Mouse (Mus musculus): Measurements from ENCODE around the gene Sh3bp5. TPM values are rescaled to one million over a fixed set of nuclear protein-coding genes. Genes with fewer than 3 reads are reported as not detected.

The Sh3bp5 gene
- polyA plus RNA-seq, 1 experiment from 2014 or later: 13.8 TPM

DNA sequence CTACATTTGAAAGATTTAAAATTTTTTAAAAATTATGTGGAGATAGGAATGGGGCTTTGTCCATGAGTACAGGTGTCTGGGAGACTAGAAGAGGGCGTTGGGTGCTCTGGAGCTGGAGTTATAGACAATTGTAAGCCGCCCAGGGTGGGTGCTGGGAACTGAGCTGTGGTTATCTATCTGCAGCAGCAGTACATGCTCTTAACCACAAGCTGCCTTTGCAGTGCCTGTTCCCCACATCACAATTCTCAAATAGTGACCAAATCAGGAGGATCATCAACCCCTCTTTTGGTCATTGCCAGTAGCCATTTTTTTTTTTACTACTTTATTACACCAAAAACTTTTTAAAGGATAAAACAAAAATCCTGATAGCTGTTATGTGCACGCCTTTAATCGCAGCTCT is 71.3 kb downstream of the Sh3bp5 start:
- no peak overlapping the region for H3K4me3 ChIP-seq
- H3K27ac ChIP-seq: no peak overlapping the region
- H3K4me2 ChIP-seq: no peak overlapping the region
- H3K4me1 ChIP-seq: peaks cover 10% of the 10 kb centered on the region; the same call in 1 of the 2 replicates
- H3K36me3 ChIP-seq: peaks cover 76% of the 10 kb centered on the region
- 45% methylated on average over 4 of the region's 4 CpGs for WGBS (ENCODE audit: insufficient replicate concordance)
- H3K9me3 ChIP-seq (replicated peaks): no peaks in the 10 kb centered on the region
- peak; percentile 83 for ATAC-seq
- no peaks in the 10 kb centered on the region for H3K27me3 ChIP-seq (replicated peaks)
- H3K9ac ChIP-seq: no peak overlapping the region

- Histone ChIP-seq H3K4me3 (no peak overlapping the region), H3K27me3 (replicated peaks) (no peaks in the 10 kb centered on the region), H3K9ac (no peak overlapping the region), H3K4me2 (no peak overlapping the region), H3K4me1 (peaks cover 10% of the 10 kb centered on the region; the same call in 1 of the 2 replicates), H3K36me3 (peaks cover 68% of the 10 kb centered on the region), H3K9me3 (replicated peaks) (no peaks in the 10 kb centered on the region), H3K27ac (no peak overlapping the region)
- 82% methylated on average over 2 of the region's 2 CpGs for WGBS (ENCODE audit: insufficient replicate concordance)
- ATAC-seq: no peak
These were observed 73.6 kb downstream of the Sh3bp5 start for GRCm38 (mm10) chr14:31362236-31362635.

DNA sequence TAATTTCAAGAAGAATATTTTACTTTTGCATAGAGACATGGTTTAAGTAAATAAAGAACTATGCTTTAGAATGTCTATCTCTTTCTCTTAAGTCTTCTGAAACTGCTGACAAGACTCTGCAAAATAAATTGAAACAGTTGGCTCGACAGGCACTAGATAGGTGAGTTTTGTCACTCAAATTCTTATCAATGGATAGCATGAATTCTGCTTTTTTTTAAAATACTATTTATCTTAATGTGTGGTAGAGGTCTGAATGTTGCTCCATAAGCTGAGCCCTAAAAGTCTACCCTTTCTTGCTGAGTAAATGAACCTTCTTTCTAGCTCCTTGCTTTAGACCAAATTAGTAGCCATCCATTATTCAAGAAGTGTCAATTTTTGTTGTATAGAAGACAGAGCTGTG is 90.5 kb downstream of the Sh3bp5 start:
- no peak overlapping the region for H3K4me3 ChIP-seq
- no peak overlapping the region for H3K27ac ChIP-seq
- ATAC-seq: peak; percentile 64
- WGBS (ENCODE audit: insufficient replicate concordance): 19% methylated on average over 1 of the region's 1 CpGs
- no peak overlapping the region for H3K9ac ChIP-seq
- H3K9me3 ChIP-seq (replicated peaks): no peaks in the 10 kb centered on the region
- peaks cover 67% of the 10 kb centered on the region for H3K36me3 ChIP-seq
- H3K4me2 ChIP-seq: no peak overlapping the region
- peaks cover 26% of the 10 kb centered on the region for H3K4me1 ChIP-seq
- H3K27me3 ChIP-seq (replicated peaks): no peaks in the 10 kb centered on the region

DNA sequence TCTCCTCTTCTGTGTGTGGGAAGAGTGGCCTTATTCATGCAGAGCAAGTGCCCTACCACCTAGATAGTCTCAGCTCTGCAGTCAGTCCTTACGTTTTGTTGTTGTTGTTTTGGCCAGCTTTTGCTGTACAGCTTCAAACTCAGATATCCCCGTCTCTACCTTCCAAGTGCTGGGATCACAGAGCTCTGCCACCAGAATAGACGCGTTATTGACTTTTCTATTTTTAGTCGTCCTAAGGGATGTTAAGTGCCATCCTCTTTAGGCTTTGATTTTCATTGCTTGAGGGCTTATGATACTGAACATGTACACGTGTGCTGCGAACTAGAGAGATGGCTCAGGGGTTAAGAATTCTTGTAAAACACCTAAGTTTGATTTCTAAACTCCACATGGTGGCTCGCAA is 92.6 kb downstream of the Sh3bp5 start:
- 83% methylated on average over 8 of the region's 8 CpGs for WGBS (ENCODE audit: insufficient replicate concordance)
- Histone ChIP-seq H3K27ac (no peak overlapping the region), H3K9me3 (replicated peaks) (no peaks in the 10 kb centered on the region), H3K27me3 (replicated peaks) (no peaks in the 10 kb centered on the region), H3K9ac (no peak overlapping the region), H3K4me1 (peaks cover 35% of the 10 kb centered on the region), H3K4me3 (no peak overlapping the region), H3K4me2 (no peak overlapping the region), H3K36me3 (peaks cover 49% of the 10 kb centered on the region)
- ATAC-seq: no peak

DNA sequence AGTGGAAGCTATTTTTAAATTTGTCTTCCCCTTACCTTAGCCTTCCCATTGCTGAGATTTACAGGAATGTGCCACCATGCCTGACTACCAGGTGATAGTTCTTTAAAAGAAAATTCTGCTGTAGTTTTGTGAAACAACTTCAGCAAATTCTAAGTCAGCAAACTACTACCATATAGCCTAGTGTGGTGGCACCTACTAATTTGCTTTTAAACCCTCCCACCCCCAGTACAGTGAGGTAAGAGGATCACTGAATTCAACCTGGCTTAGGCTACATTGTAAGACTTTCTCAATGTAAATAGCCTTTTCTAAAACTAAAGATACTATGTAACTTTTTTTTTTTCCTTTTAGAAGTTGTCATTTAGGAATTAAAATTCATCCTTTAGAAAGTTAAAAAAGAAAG is 97.9 kb downstream of the Sh3bp5 start:
- Histone ChIP-seq H3K4me2 (peak overlapping the region; percentile 73), H3K27me3 (replicated peaks) (no peaks in the 10 kb centered on the region), H3K4me1 (peaks cover 31% of the 10 kb centered on the region), H3K9ac (peak overlapping the region; percentile 93), H3K36me3 (peaks cover 19% of the 10 kb centered on the region), H3K27ac (no peak overlapping the region), H3K4me3 (peak overlapping the region; percentile 87), H3K9me3 (replicated peaks) (no peaks in the 10 kb centered on the region)
- no peak for ATAC-seq

DNA sequence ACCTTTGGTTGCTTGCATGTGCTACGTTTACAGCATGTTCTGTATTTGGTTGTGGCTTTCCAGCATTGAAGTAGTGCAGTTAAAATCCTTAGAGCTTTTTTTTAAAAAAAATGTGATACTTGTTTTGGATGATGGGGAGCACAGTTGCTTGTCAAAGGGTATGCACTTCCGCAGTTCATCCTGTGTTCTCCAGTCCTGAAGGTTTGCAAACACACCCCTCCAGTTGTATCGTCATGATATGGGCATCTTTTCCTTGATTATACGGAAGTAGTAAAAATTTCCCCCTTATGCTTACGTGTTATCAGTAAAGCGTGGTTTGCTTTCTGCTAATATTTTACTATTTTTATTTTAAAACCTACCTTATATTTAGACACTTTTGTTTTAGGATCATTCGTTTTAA is 98.5 kb downstream of the Sh3bp5 start:
- H3K27ac ChIP-seq: peak overlapping the region; percentile 96
- WGBS (ENCODE audit: insufficient replicate concordance): 14% methylated on average over 7 of the region's 7 CpGs

GRCm38 (mm10) chr14:31336369-31337155 is 99.3 kb downstream of the Sh3bp5 start, which contains the start of gene Capn7:
TSS of gene Capn7 (plus strand) at chr14:31336638.
- peak within 1 kb of the TSS; percentile 87 for H3K4me3 ChIP-seq
- H3K9ac ChIP-seq: peak within 1 kb of the TSS; percentile 93
- under 1% methylated on average over 78 of the region's 78 CpGs for WGBS (ENCODE audit: insufficient replicate concordance)
- H3K4me1 ChIP-seq: peaks cover 28% of the 10 kb centered on the region
- peak; percentile 96 for ATAC-seq
- peak within 1 kb of the TSS; percentile 96 for H3K27ac ChIP-seq
- peak within 1 kb of the TSS; percentile 73 for H3K4me2 ChIP-seq
- H3K9me3 ChIP-seq (replicated peaks): no peaks in the 10 kb centered on the region
- no peaks in the 10 kb centered on the region for H3K27me3 ChIP-seq (replicated peaks)
- H3K36me3 ChIP-seq: peaks cover 9% of the 10 kb centered on the region

More for the DNA sequence above, 98.5 kb downstream of the Sh3bp5 start:
- no peak for ATAC-seq
- Histone ChIP-seq H3K9ac (peak overlapping the region; percentile 93), H3K9me3 (replicated peaks) (no peaks in the 10 kb centered on the region), H3K36me3 (peaks cover 15% of the 10 kb centered on the region), H3K4me2 (peak overlapping the region; percentile 73), H3K4me3 (peak overlapping the region; percentile 87), H3K4me1 (peaks cover 30% of the 10 kb centered on the region), H3K27me3 (replicated peaks) (no peaks in the 10 kb centered on the region)

GRCm38 (mm10) chr14:31335765-31336164 is 100.1 kb downstream of the Sh3bp5 start:
- Histone ChIP-seq H3K27ac (0 out of 2 replicates have a peak overlapping the region, but pooled peaks have one; percentile 42), H3K9me3 (replicated peaks) (no peaks in the 10 kb centered on the region), H3K4me3 (peak overlapping the region; percentile 87), H3K9ac (peak overlapping the region; percentile 57), H3K4me1 (peaks cover 28% of the 10 kb centered on the region), H3K36me3 (peaks cover 3% of the 10 kb centered on the region), H3K27me3 (replicated peaks) (peaks cover 4% of the 10 kb centered on the region), H3K4me2 (peak overlapping the region; percentile 73)
- ATAC-seq: no peak
- 50% methylated on average over 3 of the region's 3 CpGs for WGBS (ENCODE audit: insufficient replicate concordance)

- Histone ChIP-seq H3K9me3 (replicated peaks) (no peaks in the 10 kb centered on the region), H3K27me3 (replicated peaks) (peaks cover 14% of the 10 kb centered on the region), H3K4me1 (peaks cover 7% of the 10 kb centered on the region), H3K4me3 (no peak overlapping the region), H3K27ac (no peak overlapping the region), H3K4me2 (no peak overlapping the region), H3K36me3 (no peaks in the 10 kb centered on the region), H3K9ac (no peak overlapping the region)
- no peak for ATAC-seq
- WGBS (ENCODE audit: insufficient replicate concordance): 46% methylated on average over 4 of the region's 4 CpGs
These were observed 104.9 kb downstream of the Sh3bp5 start for GRCm38 (mm10) chr14:31330957-31331356.

- ATAC-seq: no peak
- Histone ChIP-seq H3K9me3 (replicated peaks) (no peaks in the 10 kb centered on the region), H3K27ac (no peak overlapping the region), H3K4me1 (peaks cover 3% of the 10 kb centered on the region), H3K36me3 (no peaks in the 10 kb centered on the region), H3K4me2 (no peak overlapping the region), H3K4me3 (no peak overlapping the region), H3K9ac (no peak overlapping the region), H3K27me3 (replicated peaks) (peaks cover 14% of the 10 kb centered on the region)
- 28% methylated on average over 2 of the region's 2 CpGs for WGBS (ENCODE audit: insufficient replicate concordance)
These were observed 106.1 kb downstream of the Sh3bp5 start for GRCm38 (mm10) chr14:31329741-31330140.

DNA sequence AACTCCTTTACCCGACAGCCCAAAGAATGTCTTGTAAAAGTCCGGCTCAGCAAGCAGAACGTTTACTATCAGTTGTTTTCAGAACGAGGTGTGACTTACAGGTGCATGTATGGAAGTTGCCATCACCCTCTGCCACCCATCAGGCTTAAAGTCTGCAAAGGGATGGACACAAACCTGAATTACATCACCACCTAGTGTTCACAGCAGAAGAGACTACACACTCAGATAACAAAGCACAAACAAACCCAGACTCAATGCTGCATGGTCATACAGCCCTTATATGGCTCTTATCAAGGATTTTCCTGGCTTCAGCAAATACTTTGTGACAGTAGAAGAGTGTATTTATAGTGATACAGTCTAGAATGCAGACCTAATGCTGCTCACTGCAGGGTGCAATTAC is 108.2 kb downstream of the Sh3bp5 start:
- peak; percentile 56 for ATAC-seq
- 51% methylated on average over 4 of the region's 4 CpGs for WGBS (ENCODE audit: insufficient replicate concordance)
- Histone ChIP-seq H3K27ac (no peak overlapping the region), H3K9ac (no peak overlapping the region), H3K4me1 (peaks cover 17% of the 10 kb centered on the region), H3K4me3 (no peak overlapping the region), H3K4me2 (no peak overlapping the region), H3K9me3 (replicated peaks) (no peaks in the 10 kb centered on the region), H3K27me3 (replicated peaks) (peaks cover 14% of the 10 kb centered on the region), H3K36me3 (no peaks in the 10 kb centered on the region)

DNA sequence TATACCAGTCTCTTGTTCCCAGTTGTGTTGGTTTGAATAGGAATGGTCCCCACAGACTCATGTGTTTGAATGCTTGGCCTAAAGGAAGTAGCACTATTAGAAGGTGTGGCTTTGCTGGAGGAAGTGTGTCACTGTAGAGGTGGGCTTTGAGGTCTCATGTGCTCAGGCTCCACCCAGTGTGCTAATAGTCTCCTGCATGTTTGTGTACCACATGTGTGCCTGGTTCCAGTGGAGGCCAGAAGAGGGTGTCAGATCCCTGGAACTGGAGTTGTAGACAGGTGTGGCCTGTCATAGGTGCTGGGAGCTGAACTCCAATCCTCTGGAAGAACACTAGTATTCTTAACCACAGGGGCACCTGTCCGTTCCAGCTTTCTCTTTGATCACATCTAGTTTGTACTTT is 108.7 kb downstream of the Sh3bp5 start:
- no peak for ATAC-seq
- Histone ChIP-seq H3K4me2 (no peak overlapping the region), H3K27ac (no peak overlapping the region), H3K27me3 (replicated peaks) (peaks cover 14% of the 10 kb centered on the region), H3K9me3 (replicated peaks) (no peaks in the 10 kb centered on the region), H3K4me1 (peaks cover 17% of the 10 kb centered on the region), H3K9ac (no peak overlapping the region), H3K36me3 (no peaks in the 10 kb centered on the region), H3K4me3 (no peak overlapping the region)
- WGBS (ENCODE audit: insufficient replicate concordance): 64% methylated on average over 1 of the region's 1 CpGs
